In genomic region chr16:12040935-12041334, GRCm38 (mm10) we compare ENCODE assay signal across 10 mouse cellular contexts. TPM values are rescaled to one million over a fixed set of nuclear protein-coding genes. Genes with fewer than 3 reads are reported as not detected.
A peak's percentile ranks its signal among the peaks of the same experiment; 100 is the strongest.
DNase-seq lines count a peak whose midpoint lies in the region; ATAC-seq and TF ChIP-seq lines count a peak whose summit lies in the region.
"Had no signal": no experiment of that assay in that cellular context is flagged by ENCODE, and none has a peak within 500 bp of the region (broad histone marks: within the 10 kb centered on the region; RNA-seq: fewer than 3 reads in every experiment).

No protein-coding gene starts in this region.

- ATAC-seq in liver, postnatal 0 days: no peak
- no peak for ATAC-seq in liver, embryonic 12.5 days
- ATAC-seq in heart, embryonic 13.5 days (ENCODE audit: extremely low read depth, insufficient number of reproducible peaks, low FRiP score, low TSS enrichment): no peak

- no peak overlapping the region for H3K9ac ChIP-seq in liver, postnatal 0 days (replicated peaks)
- H3K9ac ChIP-seq in liver, embryonic 12.5 days: no peak overlapping the region
- no peak overlapping the region for H3K9ac ChIP-seq in heart, embryonic 13.5 days

- H3K4me1 ChIP-seq in liver, postnatal 0 days (ENCODE audit: insufficient read depth): no peaks in the 10 kb centered on the region
- H3K4me1 ChIP-seq in liver, embryonic 12.5 days: peaks cover under 1% of the 10 kb centered on the region; the same call in 1 of the 2 replicates
- H3K4me1 ChIP-seq in heart, embryonic 13.5 days: peaks cover 8% of the 10 kb centered on the region

- no peak for TF ChIP-seq EP300 in liver, postnatal 0 days (IDR thresholded peaks at IDR 0.05; ENCODE audit: low read depth)

- peak; percentile 19 for DNase-seq in liver, postnatal 0 days
- DNase-seq in cerebellum, postnatal 10 days: peak; percentile 78 to 84
- peak; percentile 43 for DNase-seq in layer of hippocampus, adult 2 months (ENCODE audit: low spot score in 2 of 2)
- no peak for DNase-seq in spleen, postnatal 10 days (ENCODE audit: low spot score in 2 of 2)
- no peak for DNase-seq in spleen, adult 18-20 months

- H3K27ac ChIP-seq in liver, postnatal 0 days (ENCODE audit: low read depth): no peak overlapping the region
- no peak overlapping the region for H3K27ac ChIP-seq in liver, embryonic 12.5 days
- peak overlapping the region; percentile 63 for H3K27ac ChIP-seq in heart, embryonic 13.5 days (replicated peaks)
- no peak overlapping the region for H3K27ac ChIP-seq in layer of hippocampus, adult 2 months
- H3K27ac ChIP-seq in macrophage: peak overlapping the region; percentile 32

- no peaks in the 10 kb centered on the region for H3K9me3 ChIP-seq in liver, postnatal 0 days (ENCODE audit: low read length)
- H3K9me3 ChIP-seq in liver, embryonic 12.5 days (replicated peaks): no peaks in the 10 kb centered on the region
- no peaks in the 10 kb centered on the region for H3K9me3 ChIP-seq in heart, embryonic 13.5 days

- no peak overlapping the region for H3K4me2 ChIP-seq in liver, postnatal 0 days (ENCODE audit: low read depth, low read length)
- H3K4me2 ChIP-seq in liver, embryonic 12.5 days: no peak overlapping the region
- no peak overlapping the region for H3K4me2 ChIP-seq in heart, embryonic 13.5 days

- WGBS in liver, postnatal 0 days (ENCODE audit: insufficient replicate concordance): 78% methylated on average over 5 of the region's 5 CpGs
- WGBS in liver, embryonic 12.5 days (ENCODE audit: insufficient replicate concordance): 66% methylated on average over 5 of the region's 5 CpGs
- WGBS in heart, embryonic 13.5 days: 27% methylated on average over 5 of the region's 5 CpGs
- WGBS in macrophage (ENCODE audit: missing documents): 54% methylated on average over 5 of the region's 5 CpGs

- H3K27me3 ChIP-seq in liver, postnatal 0 days (ENCODE audit: insufficient read depth, low read length): no peaks in the 10 kb centered on the region
- no peaks in the 10 kb centered on the region for H3K27me3 ChIP-seq in liver, embryonic 12.5 days (replicated peaks)
- no peaks in the 10 kb centered on the region for H3K27me3 ChIP-seq in heart, embryonic 13.5 days (replicated peaks)

- H3K36me3 ChIP-seq in liver, postnatal 0 days (replicated peaks; ENCODE audit: insufficient read depth, low read length): no peaks in the 10 kb centered on the region
- no peaks in the 10 kb centered on the region for H3K36me3 ChIP-seq in liver, embryonic 12.5 days
- H3K36me3 ChIP-seq in heart, embryonic 13.5 days: no peaks in the 10 kb centered on the region
- no peaks in the 10 kb centered on the region for H3K36me3 ChIP-seq in macrophage (ENCODE audit: inconsistent target)

- no peak overlapping the region for H3K4me3 ChIP-seq in liver, postnatal 0 days (ENCODE audit: low read depth, low read length)
- H3K4me3 ChIP-seq in liver, embryonic 12.5 days: no peak overlapping the region
- H3K4me3 ChIP-seq in heart, embryonic 13.5 days: no peak overlapping the region
- no peak overlapping the region for H3K4me3 ChIP-seq in layer of hippocampus, adult 2 months
- no peak overlapping the region for H3K4me3 ChIP-seq in macrophage (ENCODE audit: inconsistent target)

- no peaks in the 10 kb centered on the region for H3K79me2 ChIP-seq in macrophage (ENCODE audit: inconsistent target)

- no peak for TF ChIP-seq CTCF in liver, postnatal 0 days (IDR thresholded peaks at IDR 0.05; ENCODE audit: low read depth)
- TF ChIP-seq CTCF in layer of hippocampus, adult 2 months (conservative IDR thresholded peaks at IDR 0.05): no peak

RNA-seq across cellular contexts. Expression of gene Shisa9, which starts 57.0 kb away (rescaled TPM):
- polyA plus RNA-seq in liver, postnatal 0 days (2015; fragmentation: Nextera tagmentation; extraction: Ambion mirVana): 0.45 and 0.58 TPM in 2 replicates
- polyA plus RNA-seq in liver, embryonic 12.5 days (2016; fragmentation: Nextera tagmentation; extraction: Ambion mirVana): 0.60 and 0.86 TPM in 2 replicates
- 0.61 and 1.5 TPM in 2 replicates for polyA plus RNA-seq in heart, embryonic 13.5 days (2015; fragmentation: Nextera tagmentation; extraction: Ambion mirVana)
- 10 to 100 TPM; 55.4 to 56.4 TPM for total RNA-seq in layer of hippocampus, adult 2 months (2021)
- total RNA-seq in macrophage (2018; cell fraction: chromatin; rRNA removed): 1 to 10 TPM in 13 of 26 experiments, under 1 TPM in 7, not detected in 6; 0.15 to 7.7 (median 2.1) TPM
- total RNA-seq in macrophage (2018; cell fraction: cytosol; rRNA removed): 1 to 10 TPM in 13 of 26 experiments, under 1 TPM in 13; 0.07 to 3.1 (median 1.0) TPM
- total RNA-seq in macrophage (2018; cell fraction: nucleus; rRNA removed): 1 to 10 TPM in 12 of 26 experiments, under 1 TPM in 10, not detected in 4; 0.12 to 5.7 (median 1.4) TPM
- 0.82 to 3.9 TPM (median 1.7 TPM) in 3 replicates for polyA plus RNA-seq in macrophage (2018)
- total RNA-seq: hematopoietic stem cell, adult 5-6 weeks; neutrophil, adult 5-6 weeks had no signal

Comparison
In these comparisons a context has a peak if more than half of its experiments do, and no peak if none do; other contexts are left out.
1. DNase-seq: peak in liver, postnatal 0 days (single experiment), cerebellum, postnatal 10 days (2 of 2) and layer of hippocampus, adult 2 months (2 of 2); none in spleen, postnatal 10 days (0 of 2) and spleen, adult 18-20 months (0 of 2).
2. H3K27ac ChIP-seq: peak in heart, embryonic 13.5 days (single experiment) and macrophage (single experiment); none in liver, postnatal 0 days (single experiment), liver, embryonic 12.5 days (single experiment) and layer of hippocampus, adult 2 months (single experiment).